Mouse (Mus musculus) limb, embryonic 13.5 days (tissue): ENCODE results near the gene Gm21987. TPM values are rescaled to one million over a fixed set of nuclear protein-coding genes. Genes with fewer than 3 reads are reported as not detected.

Experiments
- ATAC-seq: fragments of 200-750 bp; cut with Nextera tagmentation; 2 replicates; pipeline ENCODE4 v1.8.0; 2017; ENCODE audit warnings: low read depth, moderate number of reproducible peaks, moderate TSS enrichment; ENCODE audit not compliant: low FRiP score
- H3K27ac ChIP-seq: fragments of 300-500 bp; sonication (generic); 2 replicates; pipeline ENCODE4 v1.5.1; 2015; ENCODE audit warnings: inconsistent platforms, mild to moderate bottlenecking, moderate library complexity
- H3K27me3 ChIP-seq: fragments of 300-500 bp; sonication (generic); 2 replicates; pipeline ENCODE4 v1.6.1; 2015; ENCODE audit warnings: mild to moderate bottlenecking, inconsistent platforms
- H3K36me3 ChIP-seq: fragments of 300-500 bp; sonication (generic); 2 replicates; pipeline ENCODE4 v1.6.1; 2015; ENCODE audit warnings: inconsistent platforms, mild to moderate bottlenecking, moderate library complexity
- H3K4me1 ChIP-seq: fragments of 300-500 bp; sonication (generic); 2 replicates; pipeline ENCODE4 v1.6.1; 2015; ENCODE audit warnings: inconsistent platforms
- H3K4me2 ChIP-seq: fragments of 300-500 bp; sonication (generic); replicated peaks from 2 replicates; pipeline ENCODE4 v1.6.1; 2015; ENCODE audit warnings: inconsistent platforms, mild to moderate bottlenecking, moderate library complexity
- H3K4me3 ChIP-seq: fragments of 300-500 bp; sonication (generic); 2 replicates; pipeline ENCODE4 v1.5.1; 2015; ENCODE audit warnings: moderate library complexity, mild to moderate bottlenecking, inconsistent platforms
- H3K9ac ChIP-seq: fragments of 300-500 bp; sonication (generic); 2 replicates; pipeline ENCODE4 v1.6.1; 2015; ENCODE audit warnings: mild to moderate bottlenecking, inconsistent platforms
- H3K9me3 ChIP-seq: fragments of 300-500 bp; sonication (generic); 2 replicates; pipeline ENCODE4 v1.6.1; 2016; ENCODE audit warnings: inconsistent platforms
- WGBS: fragments of 180-500 bp; shearing (Covaris S2); methylation state at CpG from one replicate; pipeline ENCODE4 v1.1.7; 2015; 5-methylcytosine and 5-hydroxymethylcytosine counted together
- polyA plus RNA-seq: library from polyadenylated mRNA; unstranded; fragments of >200 nt; fragmentation: Nextera tagmentation; extraction: Ambion mirVana; gene quantifications from 2 replicates; pipeline ENCODE4 v1.2.1, GENCODE M21; 2015

Gene Gm21987
- polyA plus RNA-seq, 1 experiment from 2014 or later, result not detected

DNA sequence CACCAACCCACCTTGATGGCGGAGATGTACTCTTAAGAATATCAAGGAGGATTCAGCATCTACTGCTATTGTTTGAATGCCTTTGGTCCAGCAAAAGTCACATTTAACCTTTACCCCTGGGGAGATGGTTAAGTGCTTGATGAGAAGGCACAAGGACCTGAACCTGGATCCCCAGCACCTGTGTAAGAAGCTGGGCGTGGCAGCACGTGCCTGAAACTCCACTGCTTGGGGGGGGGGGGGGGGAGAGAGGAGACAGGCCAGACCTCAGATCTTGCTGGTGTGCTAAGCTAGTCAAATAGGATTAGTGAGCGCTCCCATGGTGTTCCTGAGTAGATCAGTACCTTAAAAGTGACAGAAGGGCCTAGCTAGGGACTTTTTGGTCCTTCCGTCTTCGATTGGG is 54.6 kb downstream of the Gm21987 start:
- Histone ChIP-seq H3K4me2 (no peak overlapping the region), H3K27me3 (no peaks in the 10 kb centered on the region), H3K9ac (no peak overlapping the region), H3K36me3 (no peaks in the 10 kb centered on the region), H3K4me3 (no peak overlapping the region), H3K9me3 (no peaks in the 10 kb centered on the region; the same call in 1 of the 2 replicates), H3K27ac (no peak overlapping the region), H3K4me1 (peaks cover 16% of the 10 kb centered on the region)
- 85% methylated on average over 6 of the region's 6 CpGs for WGBS
- ATAC-seq, result no peak

- Histone ChIP-seq H3K4me2 (no peak overlapping the region), H3K36me3 (no peaks in the 10 kb centered on the region), H3K9me3 (no peaks in the 10 kb centered on the region; the same call in 1 of the 2 replicates), H3K4me1 (peaks cover 12% of the 10 kb centered on the region), H3K4me3 (no peak overlapping the region), H3K27me3 (no peaks in the 10 kb centered on the region), H3K27ac (no peak overlapping the region), H3K9ac (no peak overlapping the region)
- ATAC-seq, result no peak
- 87% methylated on average over 7 of the region's 7 CpGs for WGBS
These were observed 56.8 kb downstream of the Gm21987 start for GRCm38 (mm10) chr16:38403639-38404038.

GRCm38 (mm10) chr16:38406293-38406692 is 59.5 kb downstream of the Gm21987 start:
- ATAC-seq, result no peak

GRCm38 (mm10) chr16:38406708-38407107 is 59.9 kb downstream of the Gm21987 start:
- H3K9me3 ChIP-seq, result no peaks in the 10 kb centered on the region; the same call in 1 of the 2 replicates
- no peaks in the 10 kb centered on the region for H3K27me3 ChIP-seq
- 75% methylated on average over 6 of the region's 6 CpGs for whole genome bisulfite sequencing
- ATAC-seq, result no peak
- no peak overlapping the region for H3K4me3 ChIP-seq
- H3K9ac ChIP-seq, result no peak overlapping the region
- H3K36me3 ChIP-seq, result no peaks in the 10 kb centered on the region
- no peaks in the 10 kb centered on the region for H3K4me1 ChIP-seq
- no peak overlapping the region for H3K4me2 ChIP-seq
- no peak overlapping the region for H3K27ac ChIP-seq

More at GRCm38 (mm10) chr16:38406293-38406692, 59.5 kb downstream of the Gm21987 start:
- WGBS, result 83% methylated on average over 5 of the region's 5 CpGs
- no peaks in the 10 kb centered on the region; the same call in 1 of the 2 replicates for H3K9me3 ChIP-seq
- H3K36me3 ChIP-seq, result no peaks in the 10 kb centered on the region
- no peak overlapping the region for H3K4me3 ChIP-seq
- no peak overlapping the region for H3K27ac ChIP-seq
- no peaks in the 10 kb centered on the region for H3K4me1 ChIP-seq
- H3K27me3 ChIP-seq, result no peaks in the 10 kb centered on the region
- no peak overlapping the region for H3K4me2 ChIP-seq
- H3K9ac ChIP-seq, result no peak overlapping the region

GRCm38 (mm10) chr16:38407584-38407983 is 60.7 kb downstream of the Gm21987 start:
- Histone ChIP-seq H3K4me1 (no peaks in the 10 kb centered on the region), H3K9ac (no peak overlapping the region), H3K27me3 (no peaks in the 10 kb centered on the region), H3K36me3 (no peaks in the 10 kb centered on the region), H3K4me3 (no peak overlapping the region), H3K27ac (no peak overlapping the region), H3K9me3 (no peaks in the 10 kb centered on the region; the same call in 1 of the 2 replicates), H3K4me2 (no peak overlapping the region)
- 39% methylated on average over 5 of the region's 5 CpGs for WGBS
- ATAC-seq, result no peak

DNA sequence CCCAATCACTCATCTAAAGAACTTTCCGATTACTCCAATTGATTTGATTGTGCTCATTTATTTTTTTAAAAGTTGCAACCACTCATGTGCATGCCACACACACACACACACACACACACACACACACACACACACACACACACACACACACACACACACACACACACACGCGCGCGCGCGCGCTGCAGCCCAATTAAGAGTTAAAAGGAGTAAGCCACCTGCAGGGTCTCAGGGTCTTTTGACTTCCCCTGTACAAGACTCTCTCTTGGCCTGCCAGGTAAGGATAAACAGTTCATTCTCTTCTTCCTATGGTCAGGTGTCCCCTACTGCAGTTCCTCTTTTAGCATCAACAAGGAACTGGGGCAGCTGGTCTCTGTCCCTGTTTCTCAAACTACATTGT is 61.6 kb downstream of the Gm21987 start:
- H3K4me3 ChIP-seq, result no peak overlapping the region
- 93% methylated on average over 8 of the region's 8 CpGs for WGBS

More for the DNA sequence above, 61.6 kb downstream of the Gm21987 start:
- no peaks in the 10 kb centered on the region for H3K9me3 ChIP-seq
- no peaks in the 10 kb centered on the region for H3K4me1 ChIP-seq
- no peaks in the 10 kb centered on the region for H3K27me3 ChIP-seq
- ATAC-seq, result no peak
- H3K36me3 ChIP-seq, result no peaks in the 10 kb centered on the region
- H3K27ac ChIP-seq, result no peak overlapping the region
- H3K9ac ChIP-seq, result no peak overlapping the region
- no peak overlapping the region for H3K4me2 ChIP-seq

Other genes with a start within 250 kb of the Gm21987 start
- gene Nr1i2, start 52.2 kb upstream of the Gm21987 start, polyA plus RNA-seq, result not detected in 2 replicates
- 0.08 and 0.10 TPM in 2 replicates for gene Maats1, start 4.9 kb upstream of the Gm21987 start, polyA plus RNA-seq
- 98.8 and 106 TPM in 2 replicates for gene Cox17, start within 50 bp of the Gm21987 start, polyA plus RNA-seq
- 3.3 and 3.5 TPM in 2 replicates for gene Popdc2, start 15.2 kb downstream of the Gm21987 start, polyA plus RNA-seq
- 0.31 and 0.37 TPM in 2 replicates for gene Pla1a, start 86.1 kb downstream of the Gm21987 start, polyA plus RNA-seq
- 128 and 137 TPM in 2 replicates for gene Adprh, start 105.7 kb downstream of the Gm21987 start, polyA plus RNA-seq
- gene Cd80, start 108.5 kb downstream of the Gm21987 start, polyA plus RNA-seq, result 0.19 and 0.47 TPM in 2 replicates
- gene Timmdc1, start 175.6 kb downstream of the Gm21987 start, polyA plus RNA-seq, result 28.4 and 30.8 TPM in 2 replicates
- 78.7 and 79.7 TPM in 2 replicates for gene Poglut1, start 203.2 kb downstream of the Gm21987 start, polyA plus RNA-seq
- gene Tmem39a, start 211.7 kb downstream of the Gm21987 start, polyA plus RNA-seq, result 151 and 160 TPM in 2 replicates